Mouse (Mus musculus) midbrain, postnatal 0 days (tissue): ENCODE data around the gene Gm49378. TPM values are rescaled to one million over a fixed set of nuclear protein-coding genes. Genes with fewer than 3 reads are reported as not detected.

Experiments used
- ATAC-seq: fragments of 200-750 bp; cut with Nextera tagmentation; 2 replicates; pipeline ENCODE4 v1.8.0; 2017; ENCODE audit warnings: moderate number of reproducible peaks, mild to moderate bottlenecking, moderate TSS enrichment, moderate library complexity; ENCODE audit not compliant: low FRiP score
- DNase-seq: peaks from one replicate; pipeline ENCODE4 v3.0.0-alpha.2; 2015; ENCODE audit warnings: low spot score
- H3K27ac ChIP-seq: fragments of 300-500 bp; sonication (generic); 2 replicates; pipeline ENCODE4 v1.5.1; 2014; ENCODE audit warnings: low read depth, mild to moderate bottlenecking, low read length, mixed read lengths
- H3K27me3 ChIP-seq: fragments of 300-500 bp; sonication (generic); 2 replicates; pipeline ENCODE4 v1.6.1; 2014; ENCODE audit warnings: low read length, control low read depth, mixed read lengths; ENCODE audit not compliant: insufficient read depth
- H3K36me3 ChIP-seq: fragments of 300-500 bp; sonication (generic); 2 replicates; pipeline ENCODE4 v1.6.1; 2014; ENCODE audit warnings: low read length, control low read depth, mixed read lengths; ENCODE audit not compliant: insufficient read depth
- H3K4me1 ChIP-seq: fragments of 300-500 bp; sonication (generic); 2 replicates; pipeline ENCODE4 v1.6.1; 2014; ENCODE audit warnings: mild to moderate bottlenecking, control low read depth, antibody characterized with exemption, low read length, mixed read lengths; ENCODE audit not compliant: insufficient read depth
- H3K4me2 ChIP-seq: fragments of 300-500 bp; sonication (generic); 2 replicates; pipeline ENCODE4 v1.6.1; 2014; ENCODE audit warnings: low read depth, mild to moderate bottlenecking, low read length, mixed read lengths; ENCODE audit not compliant: poor library complexity, severe bottlenecking
- H3K4me3 ChIP-seq: fragments of 300-500 bp; sonication (generic); 2 replicates; pipeline ENCODE4 v1.5.1; 2014; ENCODE audit warnings: low read depth, mild to moderate bottlenecking, low read length, moderate library complexity
- H3K9ac ChIP-seq: fragments of 300-500 bp; sonication (generic); replicated peaks from 2 replicates; pipeline ENCODE4 v1.6.1; 2014; ENCODE audit warnings: mild to moderate bottlenecking, low read length, moderate library complexity, mixed read lengths; ENCODE audit not compliant: poor library complexity, severe bottlenecking
- H3K9me3 ChIP-seq: fragments of 300-500 bp; sonication (generic); 2 replicates; pipeline ENCODE4 v1.6.1; 2016; ENCODE audit warnings: low read length, control low read depth
- CTCF ChIP-seq: IDR thresholded peaks from 2 replicates; pipeline ENCODE4 v1.5.1; 2016; ENCODE audit warnings: antibody characterized with exemption, mild to moderate bottlenecking
- WGBS: fragments of 180-500 bp; shearing (Covaris S2); extraction: QIAGEN DNeasy Blood & Tissue Kit; methylation state at CpG from one replicate; pipeline ENCODE4 v1.1.7; 2014; 5-methylcytosine and 5-hydroxymethylcytosine counted together
- polyA plus RNA-seq: library from polyadenylated mRNA; unstranded; fragments of >200 nt; fragmentation: Nextera tagmentation; extraction: Ambion mirVana; gene quantifications from 2 replicates; pipeline ENCODE4 v1.2.1, GENCODE M21; 2015
- total RNA-seq: library from RNA; depleted of rRNA; stranded (reverse); fragments of >200 nt; gene quantifications from 2 replicates; pipeline ENCODE4 v1.2.3, GENCODE M21; 2014

Gene Gm49378
- total and polyA plus RNA-seq, 2 experiments from 2014 or later = 2.8 to 6.7 TPM

DNA sequence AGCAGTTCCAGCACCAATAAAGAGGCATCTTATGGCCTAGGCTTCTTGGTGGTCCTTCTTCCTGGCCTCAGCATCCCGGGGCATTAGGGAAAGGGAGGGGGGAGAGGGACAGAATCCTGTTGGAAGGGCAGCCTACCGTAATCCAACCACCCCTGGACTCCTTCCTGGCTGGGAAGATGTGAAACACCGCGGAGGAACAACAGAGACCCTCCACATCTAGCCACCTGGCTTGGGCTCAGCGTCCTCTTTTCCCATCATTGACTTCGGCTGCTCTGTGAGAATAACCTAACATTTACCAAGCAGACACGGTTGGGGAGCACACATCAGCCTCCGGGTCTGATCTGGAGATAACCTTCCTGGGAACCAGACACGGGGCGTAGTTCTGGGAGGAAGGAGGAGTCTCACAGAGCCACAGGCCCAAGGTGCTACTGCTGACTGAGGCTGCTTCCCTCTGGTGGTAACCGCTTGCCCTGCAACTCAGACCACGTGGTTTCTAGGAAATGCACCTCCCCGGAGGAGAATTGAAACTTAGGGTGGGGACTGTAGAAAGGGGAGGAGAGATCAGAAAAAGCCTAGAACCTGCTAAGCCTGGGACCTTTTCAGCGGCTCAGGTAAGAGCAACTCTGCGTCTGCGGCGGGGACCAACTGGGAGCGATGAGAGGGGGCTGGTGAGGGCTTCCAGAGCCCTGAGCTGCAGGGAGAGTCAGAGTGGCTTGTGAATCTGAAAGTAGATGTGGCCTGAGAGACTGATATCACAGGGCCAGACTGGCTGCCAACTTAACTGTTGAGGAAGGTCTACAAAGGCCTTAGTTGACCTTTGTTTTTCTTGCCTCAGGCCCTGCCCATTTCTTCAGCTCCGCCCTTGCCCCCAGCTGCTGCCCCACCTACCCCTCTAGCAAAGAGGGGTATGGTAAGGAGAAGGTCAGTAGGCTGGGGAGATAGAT is 33.8 kb downstream of the Gm49378 start:
- DNase-seq (peak; percentile 91), ATAC-seq (peak; percentile 90)
- Histone ChIP-seq H3K4me1 (no peaks in the 10 kb centered on the region), H3K9ac (peak overlapping the region; percentile 51; the same call in 1 of the 2 replicates), H3K27ac (peak overlapping the region; percentile 68), H3K36me3 (peaks cover 73% of the 10 kb centered on the region), H3K27me3 (no peaks in the 10 kb centered on the region), H3K4me2 (peak overlapping the region; percentile 52), H3K9me3 (no peaks in the 10 kb centered on the region), H3K4me3 (peak overlapping the region; percentile 29)
- TF ChIP-seq CTCF = peak; percentile 95
- 18% methylated on average over 19 of the region's 19 CpGs for WGBS

DNA sequence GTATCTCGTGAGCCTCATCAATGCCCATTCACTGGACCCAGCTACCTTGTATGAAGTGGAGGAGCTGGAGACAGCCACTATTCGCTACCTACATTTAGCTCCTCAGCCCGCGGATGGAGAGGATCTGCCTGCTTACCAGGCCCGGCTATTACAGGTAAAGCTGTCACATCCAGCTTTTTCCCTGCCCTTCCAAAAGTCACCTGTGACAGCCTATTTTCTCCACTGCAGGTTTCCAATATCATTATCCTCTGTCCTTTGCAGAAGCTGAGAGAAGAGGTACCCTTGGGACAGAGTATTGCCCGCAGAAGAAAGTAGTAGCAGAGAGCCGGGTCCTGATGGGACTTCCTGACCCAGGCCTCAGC is 34.4 kb downstream of the Gm49378 start, which contains the start of gene Irf9:
Irf9 (plus strand) TSS at position 301 of the 362 bp plus-strand sequence.
- H3K27ac ChIP-seq = peak within 1 kb of the TSS; percentile 68
- peak within 1 kb of the TSS; percentile 51; the same call in 1 of the 2 replicates for H3K9ac ChIP-seq
- DNase-seq = no peak
- ATAC-seq = no peak
- H3K27me3 ChIP-seq = no peaks in the 10 kb centered on the region
- H3K4me3 ChIP-seq = peak within 1 kb of the TSS; percentile 29
- no peaks in the 10 kb centered on the region for H3K9me3 ChIP-seq
- 88% methylated on average over 7 of the region's 7 CpGs for WGBS
- no peaks in the 10 kb centered on the region for H3K4me1 ChIP-seq
- peaks cover 73% of the 10 kb centered on the region for H3K36me3 ChIP-seq
- no peak for TF ChIP-seq CTCF
- H3K4me2 ChIP-seq = peak within 1 kb of the TSS; percentile 52

- Histone ChIP-seq H3K9ac (no peak overlapping the region), H3K4me1 (no peaks in the 10 kb centered on the region), H3K4me2 (no peak overlapping the region), H3K9me3 (no peaks in the 10 kb centered on the region), H3K4me3 (no peak overlapping the region), H3K36me3 (peaks cover 83% of the 10 kb centered on the region), H3K27me3 (no peaks in the 10 kb centered on the region), H3K27ac (no peak overlapping the region)
- no peak for DNase-seq
- ATAC-seq = no peak
- no peak for TF ChIP-seq CTCF
- WGBS = 94% methylated on average over 21 of the region's 21 CpGs
Observed at GRCm38 (mm10) chr14:55598521-55599390, 38.9 kb downstream of the Gm49378 start.

GRCm38 (mm10) chr14:55596036-55596690 is 41.5 kb downstream of the Gm49378 start:
- DNase-seq (peak; percentile 55), ATAC-seq (no peak)
- H3K9me3 ChIP-seq = no peaks in the 10 kb centered on the region
- no peaks in the 10 kb centered on the region for H3K27me3 ChIP-seq
- peaks cover 58% of the 10 kb centered on the region for H3K36me3 ChIP-seq
- no peak overlapping the region for H3K4me3 ChIP-seq
- 64% methylated on average over 13 of the region's 13 CpGs for WGBS
- no peak overlapping the region for H3K4me2 ChIP-seq
- no peak for TF ChIP-seq CTCF
- peaks cover 9% of the 10 kb centered on the region; the same call in 1 of the 2 replicates for H3K4me1 ChIP-seq
- no peak overlapping the region for H3K27ac ChIP-seq
- no peak overlapping the region for H3K9ac ChIP-seq

GRCm38 (mm10) chr14:55592226-55592625 is 45.5 kb downstream of the Gm49378 start:
- Histone ChIP-seq H3K4me2 (peak overlapping the region; percentile 94), H3K36me3 (peaks cover 40% of the 10 kb centered on the region), H3K9ac (peak overlapping the region; percentile 83), H3K4me3 (peak overlapping the region; percentile 80), H3K9me3 (no peaks in the 10 kb centered on the region), H3K27me3 (no peaks in the 10 kb centered on the region), H3K27ac (peak overlapping the region; percentile 84), H3K4me1 (peaks cover 9% of the 10 kb centered on the region; the same call in 1 of the 2 replicates)
- no peak for ATAC-seq
- 7% methylated on average over 16 of the region's 16 CpGs for WGBS
- no peak for DNase-seq
- no peak for TF ChIP-seq CTCF
